Mouse (Mus musculus) MEL (cell line): ENCODE measurements around the gene Gpr22.

Source experiments
- BHLHE40 ChIP-seq: IDR thresholded peaks from 2 replicates; pipeline ENCODE4 v1.6.1; 2012; ENCODE audit warnings: low read depth, mild to moderate bottlenecking, inconsistent platforms, low read length, improper control_type of control experiment, borderline replicate concordance
- CTCF ChIP-seq, 3 experiments: IDR thresholded peaks in 2 of 3; conservative IDR thresholded peaks in 1 of 3; 2 replicates each; pipeline ENCODE4 v1.5.1; 2011 to 2012; ENCODE audit warnings: low read length in 3 of 3, low read depth in 2 of 3, mild to moderate bottlenecking in 2 of 3, improper control_type of control experiment in 1 of 3, inconsistent platforms in 1 of 3, mixed read lengths in 1 of 3, moderate library complexity in 1 of 3; ENCODE audit not compliant: control insufficient read depth in 1 of 3, insufficient read depth in 1 of 3, poor library complexity in 1 of 3, severe bottlenecking in 1 of 3
- MAFK ChIP-seq: IDR thresholded peaks from 2 replicates; pipeline ENCODE4 v1.6.1; 2011; ENCODE audit warnings: low read depth, mild to moderate bottlenecking, low read length, improper control_type of control experiment, borderline replicate concordance
- POLR2A ChIP-seq, 2 experiments: IDR thresholded peaks; 2 replicates each; pipeline ENCODE4 v1.6.1; 2011 to 2012; ENCODE audit warnings: low read length in 2 of 2, mild to moderate bottlenecking in 2 of 2, control low read depth in 1 of 2, improper control_type of control experiment in 1 of 2, low read depth in 1 of 2, moderate library complexity in 1 of 2; ENCODE audit not compliant: control insufficient read depth in 1 of 2, insufficient read depth in 1 of 2, poor library complexity in 1 of 2
- RAD21 ChIP-seq: IDR thresholded peaks from 2 replicates; pipeline ENCODE4 v1.6.1; 2011; ENCODE audit warnings: mild to moderate bottlenecking, low read depth, low read length, improper control_type of control experiment
- UBTF ChIP-seq: IDR thresholded peaks from 2 replicates; pipeline ENCODE4 v1.6.1; 2012; ENCODE audit warnings: low read depth, mild to moderate bottlenecking, inconsistent platforms, low read length, improper control_type of control experiment, moderate library complexity, borderline replicate concordance; ENCODE audit not compliant: insufficient read depth
- USF1 ChIP-seq: IDR thresholded peaks from 2 replicates; pipeline ENCODE4 v1.6.1; 2014; ENCODE audit warnings: low read depth, mild to moderate bottlenecking, inconsistent platforms, low read length, improper control_type of control experiment, moderate library complexity

DNA sequence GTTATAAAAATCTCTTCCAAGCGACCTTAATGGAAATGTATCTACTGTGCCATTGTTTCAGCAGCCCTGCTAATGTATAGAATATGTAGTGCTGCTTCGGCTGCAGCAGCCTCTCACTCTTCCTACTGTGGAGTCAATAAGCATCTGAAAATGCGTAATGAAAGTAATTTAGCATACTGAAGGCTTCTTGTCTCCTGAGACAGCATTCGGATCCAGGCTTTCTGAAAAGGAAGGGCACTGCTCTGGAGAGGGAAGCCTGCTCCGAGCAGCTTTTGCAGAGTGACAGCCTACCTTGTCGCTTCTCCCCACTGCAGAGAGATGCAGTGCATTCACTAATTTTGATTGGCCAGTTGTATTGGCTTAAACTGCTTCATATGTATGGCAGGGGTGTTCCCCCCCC lies at the start of gene Gpr22:
- TF ChIP-seq CTCF (IDR thresholded peaks at IDR 0.05 in 2 of 3, conservative IDR thresholded peaks at IDR 0.05 in 1 of 3; ENCODE audit: control insufficient read depth in 1 of 3, insufficient read depth in 1 of 3, low read depth in 2 of 3, low read length in 3 of 3, poor library complexity in 1 of 3, severe bottlenecking in 1 of 3) (no peak), UBTF (no peak), USF1 (no peak), BHLHE40 (no peak), RAD21 (no peak), POLR2A (IDR thresholded peaks at IDR 0.05; ENCODE audit: control insufficient read depth in 1 of 2, insufficient read depth in 1 of 2, low read depth in 1 of 2, low read length in 2 of 2, poor library complexity in 1 of 2) (no peak), MAFK (no peak)
